Mouse (Mus musculus) lung, embryonic 14.5 days (tissue): ENCODE results near the gene Arnt2. TPM values are rescaled to one million over a fixed set of nuclear protein-coding genes. Genes with fewer than 3 reads are reported as not detected.

Experiments
- ATAC-seq: fragments of 200-750 bp; cut with Nextera tagmentation; 2 replicates; pipeline ENCODE4 v1.8.0; 2017; ENCODE audit warnings: mild to moderate bottlenecking, moderate TSS enrichment, moderate library complexity; ENCODE audit not compliant: insufficient read depth
- DNase-seq: peaks from one replicate; pipeline ENCODE4 v3.0.0-alpha.2; 2015
- H3K27ac ChIP-seq: fragments of 300-500 bp; sonication (generic); 2 replicates; pipeline ENCODE4 v1.5.1; 2014; ENCODE audit warnings: low read depth, mild to moderate bottlenecking, moderate library complexity
- H3K27me3 ChIP-seq: fragments of 300-500 bp; sonication (generic); 2 replicates; pipeline ENCODE4 v1.6.1; 2014; ENCODE audit warnings: low read length, control low read depth; ENCODE audit not compliant: insufficient read depth
- H3K36me3 ChIP-seq: fragments of 300-500 bp; sonication (generic); 2 replicates; pipeline ENCODE4 v1.6.1; 2014; ENCODE audit warnings: control low read depth; ENCODE audit not compliant: insufficient read depth
- H3K4me1 ChIP-seq: fragments of 300-500 bp; sonication (generic); 2 replicates; pipeline ENCODE4 v1.6.1; 2014; ENCODE audit warnings: antibody characterized with exemption, control low read depth; ENCODE audit not compliant: insufficient read depth
- H3K4me2 ChIP-seq: fragments of 300-500 bp; sonication (generic); 2 replicates; pipeline ENCODE4 v1.6.1; 2014; ENCODE audit warnings: mild to moderate bottlenecking
- H3K4me3 ChIP-seq: fragments of 300-500 bp; sonication (generic); 2 replicates; pipeline ENCODE4 v1.5.1; 2014; ENCODE audit warnings: low read depth, low read length
- H3K9ac ChIP-seq: fragments of 300-500 bp; sonication (generic); 2 replicates; pipeline ENCODE4 v1.6.1; 2014
- H3K9me3 ChIP-seq: fragments of 300-500 bp; sonication (generic); 2 replicates; pipeline ENCODE4 v1.6.1; 2016; ENCODE audit warnings: low read depth, low read length, control low read depth
- CTCF ChIP-seq: IDR thresholded peaks from 2 replicates; pipeline ENCODE4 v1.5.1; 2016; ENCODE audit warnings: antibody characterized with exemption, low read depth
- WGBS: fragments of 180-500 bp; shearing (Covaris S2); extraction: QIAGEN DNeasy Blood & Tissue Kit; methylation state at CpG from one replicate; pipeline ENCODE4 v1.1.7; 2014; 5-methylcytosine and 5-hydroxymethylcytosine counted together
- polyA plus RNA-seq: library from polyadenylated mRNA; unstranded; fragments of >200 nt; fragmentation: Nextera tagmentation; extraction: Ambion mirVana; gene quantifications from 2 replicates; pipeline ENCODE4 v1.2.1, GENCODE M21; 2014

Gene Arnt2
- polyA plus RNA-seq, 1 experiment from 2014 or later = 14.4 TPM

DNA sequence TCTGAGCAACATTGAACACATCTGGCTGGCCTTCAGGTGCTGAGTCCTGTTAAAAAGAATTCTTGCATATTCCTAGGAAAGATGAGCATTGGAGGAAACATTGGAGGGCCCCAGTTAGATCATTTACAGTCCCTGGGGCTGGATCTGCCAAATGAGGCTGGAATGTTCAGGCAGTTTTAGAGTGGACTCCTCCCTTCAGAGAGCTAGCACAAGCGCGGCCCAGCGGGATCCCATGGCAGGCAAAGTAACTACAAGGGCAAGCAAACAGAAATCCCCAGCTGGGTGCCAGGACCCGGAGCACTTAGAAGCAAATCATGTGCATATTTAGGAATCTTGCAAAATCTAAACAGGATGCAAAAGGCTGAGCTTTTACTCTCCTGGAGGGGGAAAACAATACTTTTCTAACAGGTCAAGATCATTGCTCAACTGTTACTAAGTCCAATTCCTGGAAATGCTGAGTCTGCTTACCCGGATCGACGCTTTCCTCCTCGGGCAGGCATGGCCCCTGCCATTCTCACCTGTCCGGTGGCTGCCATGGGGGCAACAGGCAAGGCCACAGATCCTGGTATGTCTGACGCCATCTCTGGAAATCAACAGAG is 48.8 kb downstream of the Arnt2 start:
- no peak for ATAC-seq
- Histone ChIP-seq H3K4me2 (no peak overlapping the region), H3K9ac (no peak overlapping the region), H3K9me3 (no peaks in the 10 kb centered on the region), H3K4me1 (no peaks in the 10 kb centered on the region), H3K27ac (no peak overlapping the region), H3K36me3 (peaks cover 5% of the 10 kb centered on the region), H3K4me3 (no peak overlapping the region), H3K27me3 (no peaks in the 10 kb centered on the region)
- 74% methylated on average over 10 of the region's 10 CpGs for WGBS
- DNase-seq = no peak
- no peak for TF ChIP-seq CTCF

DNA sequence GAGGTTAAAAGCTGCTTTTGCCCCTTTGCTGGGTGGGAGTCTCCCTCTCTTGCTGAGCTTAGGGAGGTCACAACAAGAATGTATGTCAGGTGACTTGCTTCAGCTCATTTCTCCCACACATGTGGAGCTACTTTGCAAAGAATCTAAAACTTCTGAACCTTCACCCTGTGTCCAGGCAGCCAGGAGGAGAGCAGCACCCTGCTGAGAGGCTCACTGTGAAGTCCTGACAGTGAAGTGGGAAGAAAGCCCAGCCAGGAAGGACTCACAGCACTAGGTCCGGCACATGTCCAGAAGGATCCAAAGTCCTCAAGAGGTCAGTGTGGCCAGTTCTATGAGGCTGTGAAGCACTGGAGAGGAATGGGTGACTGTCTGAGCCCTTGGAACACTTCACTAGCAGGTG is 51.5 kb downstream of the Arnt2 start:
- ATAC-seq = no peak
- Histone ChIP-seq H3K4me1 (no peaks in the 10 kb centered on the region), H3K36me3 (peaks cover 5% of the 10 kb centered on the region), H3K27me3 (no peaks in the 10 kb centered on the region), H3K9me3 (no peaks in the 10 kb centered on the region), H3K4me3 (no peak overlapping the region), H3K27ac (no peak overlapping the region), H3K9ac (no peak overlapping the region), H3K4me2 (no peak overlapping the region)
- 68% methylated on average over 1 of the region's 1 CpGs for WGBS
- no peak for TF ChIP-seq CTCF
- DNase-seq = no peak

DNA sequence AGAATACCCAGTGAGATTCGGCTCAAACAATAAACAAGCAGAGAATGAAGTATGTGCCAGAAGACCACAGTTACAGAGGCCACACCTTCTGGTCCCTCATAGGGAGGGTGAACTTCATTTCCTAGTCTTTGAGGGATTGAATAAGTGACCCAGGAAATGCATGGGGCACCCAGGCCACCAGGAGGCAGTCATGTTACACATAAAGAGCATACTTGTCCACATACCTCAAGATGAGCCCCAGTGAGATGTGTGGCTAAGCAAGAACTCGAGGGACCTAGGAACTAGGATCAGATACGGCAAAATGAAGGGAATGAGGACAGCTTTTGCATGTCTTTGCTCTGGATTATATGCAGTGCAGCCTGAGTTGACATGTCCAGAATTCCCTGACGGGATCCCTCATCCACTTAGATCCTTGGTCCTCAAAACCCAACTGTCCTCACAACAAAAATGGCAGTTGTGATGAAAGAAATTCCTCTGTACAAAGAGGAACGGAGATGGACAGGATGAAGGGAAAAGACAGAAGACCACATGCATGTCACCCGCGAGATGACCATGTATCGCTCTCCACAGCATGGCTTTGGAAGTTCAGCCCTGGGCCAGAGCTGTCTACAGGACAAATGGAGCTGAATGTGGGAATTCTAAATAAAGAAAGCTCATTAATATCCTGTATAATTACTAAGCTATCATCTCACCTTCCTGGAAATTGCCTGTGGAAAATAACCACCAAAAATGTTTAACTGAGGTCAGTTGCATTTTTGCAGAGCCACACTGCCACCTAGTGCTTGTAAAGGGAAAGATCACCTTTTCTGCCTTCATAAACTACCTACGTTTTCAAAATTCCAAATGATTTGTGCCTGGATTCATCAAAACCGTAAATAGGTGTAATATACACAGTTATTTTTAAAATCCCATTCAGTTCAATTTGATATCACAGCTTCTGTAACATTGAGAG is 54.1 kb downstream of the Arnt2 start:
- no peaks in the 10 kb centered on the region for H3K9me3 ChIP-seq
- H3K9ac ChIP-seq = no peak overlapping the region
- 41% methylated on average over 10 of the region's 10 CpGs for WGBS
- peaks cover 5% of the 10 kb centered on the region for H3K36me3 ChIP-seq
- H3K27ac ChIP-seq = peak overlapping the region; percentile 21; the same call in 1 of the 2 replicates
- no peaks in the 10 kb centered on the region for H3K4me1 ChIP-seq
- H3K27me3 ChIP-seq = no peaks in the 10 kb centered on the region
- TF ChIP-seq CTCF = peak; percentile 81
- no peak overlapping the region for H3K4me3 ChIP-seq
- peak; percentile 71; the same call in 1 of the 2 replicates for ATAC-seq
- no peak overlapping the region for H3K4me2 ChIP-seq
- peak; percentile 87 for DNase-seq

DNA sequence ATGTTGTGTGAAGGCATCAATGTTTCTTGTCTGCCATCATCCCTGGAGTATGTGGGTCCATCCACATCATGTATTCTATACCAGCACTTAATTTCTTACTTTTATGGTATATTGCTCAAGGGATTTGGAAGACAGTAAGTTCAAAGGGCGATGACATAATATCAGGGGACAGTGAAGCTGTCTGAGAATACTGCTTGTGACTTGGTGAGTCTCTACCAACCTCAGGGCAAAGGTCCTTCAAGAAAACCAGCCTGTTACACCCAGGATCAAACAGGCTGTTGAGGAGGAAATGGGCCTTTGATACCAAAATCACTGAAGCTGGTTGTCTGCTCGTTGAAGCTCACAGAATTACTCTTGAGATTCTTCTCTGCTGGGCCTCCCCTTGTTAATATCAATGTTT is 55.1 kb downstream of the Arnt2 start:
- Histone ChIP-seq H3K27me3 (no peaks in the 10 kb centered on the region), H3K27ac (no peak overlapping the region), H3K9me3 (no peaks in the 10 kb centered on the region), H3K9ac (no peak overlapping the region), H3K4me2 (no peak overlapping the region), H3K4me3 (no peak overlapping the region), H3K4me1 (no peaks in the 10 kb centered on the region), H3K36me3 (no peaks in the 10 kb centered on the region; the same call in 1 of the 2 replicates)
- no peak for TF ChIP-seq CTCF
- WGBS = 80% methylated on average over 2 of the region's 2 CpGs
- ATAC-seq (no peak), DNase-seq (no peak)

DNA sequence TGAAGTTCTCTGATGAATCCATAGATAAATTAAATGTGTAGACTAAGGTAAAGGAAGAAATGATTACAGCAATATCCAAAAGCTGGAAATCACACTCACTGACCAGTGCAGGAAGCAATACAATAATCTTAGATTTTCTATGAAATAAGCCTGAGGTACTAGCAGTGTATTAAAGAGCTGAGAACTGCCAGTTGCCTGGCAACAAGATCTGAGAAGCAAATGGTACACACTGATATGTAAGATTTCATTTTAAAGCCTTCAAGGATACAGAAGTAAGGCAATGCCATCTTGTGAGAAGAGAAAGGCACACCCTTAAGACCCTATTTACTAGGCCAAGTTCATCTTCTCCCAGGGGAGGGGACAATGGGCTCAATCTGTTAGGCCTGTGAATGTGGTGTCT is 59.4 kb downstream of the Arnt2 start:
- DNase-seq = no peak
- H3K36me3 ChIP-seq = 0 out of 2 replicates have a peak, but pooled peaks cover 7% of the 10 kb centered on the region
- H3K4me3 ChIP-seq = no peak overlapping the region
- H3K4me1 ChIP-seq = no peaks in the 10 kb centered on the region
- H3K4me2 ChIP-seq = no peak overlapping the region
- H3K27ac ChIP-seq = no peak overlapping the region
- ATAC-seq = no peak
- no peak overlapping the region for H3K9ac ChIP-seq
- H3K27me3 ChIP-seq = no peaks in the 10 kb centered on the region
- no peaks in the 10 kb centered on the region for H3K9me3 ChIP-seq
- TF ChIP-seq CTCF = no peak

DNA sequence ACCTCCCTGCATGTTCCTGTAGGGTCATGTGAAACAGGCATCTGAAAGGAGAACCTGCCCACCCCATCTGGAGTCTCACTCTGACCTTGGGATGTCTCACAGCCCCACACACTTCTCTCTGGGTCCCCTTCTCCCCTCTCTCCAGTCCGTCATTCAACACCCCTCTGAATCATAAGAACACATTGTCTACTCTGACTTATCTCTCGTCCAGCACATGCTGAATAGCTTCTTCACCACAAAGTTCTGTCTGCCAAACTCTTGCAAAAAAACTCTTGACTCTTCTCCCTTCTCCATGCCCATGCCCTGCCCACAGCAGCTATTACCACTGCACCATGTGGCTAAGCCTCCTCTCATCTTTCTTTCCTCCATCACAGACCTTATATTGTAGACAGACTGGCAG is 60.0 kb downstream of the Arnt2 start:
- H3K9me3 ChIP-seq = no peaks in the 10 kb centered on the region
- no peak overlapping the region for H3K27ac ChIP-seq
- ATAC-seq = no peak
- H3K9ac ChIP-seq = no peak overlapping the region
- H3K27me3 ChIP-seq = no peaks in the 10 kb centered on the region
- no peaks in the 10 kb centered on the region for H3K4me1 ChIP-seq
- no peak overlapping the region for H3K4me3 ChIP-seq
- H3K36me3 ChIP-seq = 0 out of 2 replicates have a peak, but pooled peaks cover 8% of the 10 kb centered on the region
- DNase-seq = no peak
- 47% methylated on average over 2 of the region's 2 CpGs for WGBS
- no peak overlapping the region for H3K4me2 ChIP-seq
- TF ChIP-seq CTCF = no peak

DNA sequence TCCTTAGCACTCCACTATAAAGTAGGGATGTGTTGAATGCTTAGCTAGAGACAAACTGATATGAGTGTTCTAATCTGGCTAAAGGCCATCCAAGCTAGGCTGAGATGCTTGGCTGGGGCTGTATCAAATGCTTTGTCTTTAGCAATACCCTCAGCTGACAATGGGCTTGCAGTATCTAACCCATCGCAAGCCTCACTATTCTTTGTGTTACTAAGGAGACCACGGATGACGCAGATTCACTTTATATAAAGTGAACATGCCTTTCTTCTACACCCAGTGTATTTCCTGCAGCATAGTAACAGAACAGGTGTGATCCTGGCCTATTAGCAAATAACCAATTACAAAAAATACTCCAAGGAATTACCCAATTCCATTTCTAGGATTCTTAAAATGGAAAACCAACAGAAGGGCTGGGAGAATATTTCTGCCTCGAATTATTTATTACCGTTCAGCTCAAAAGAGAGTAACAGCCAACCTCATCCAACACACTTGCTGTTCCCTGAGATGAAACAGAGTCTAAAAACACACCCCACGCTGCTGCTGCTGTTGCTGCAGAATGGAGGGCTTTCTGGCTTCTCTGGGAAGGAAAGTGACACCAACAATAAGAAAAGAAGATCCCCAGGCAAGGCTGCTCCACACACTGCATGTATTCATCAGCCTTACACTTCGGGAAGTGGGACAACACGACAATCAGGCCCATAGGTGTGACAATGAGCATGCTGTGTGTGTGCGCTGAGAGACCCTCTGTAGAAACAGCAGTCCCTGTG is 61.6 kb downstream of the Arnt2 start:
- 89% methylated on average over 9 of the region's 9 CpGs for WGBS
- H3K4me1 ChIP-seq = no peaks in the 10 kb centered on the region
- ATAC-seq (no peak), DNase-seq (no peak)
- H3K9me3 ChIP-seq = no peaks in the 10 kb centered on the region
- H3K4me3 ChIP-seq = no peak overlapping the region
- no peak overlapping the region for H3K9ac ChIP-seq
- H3K4me2 ChIP-seq = no peak overlapping the region
- H3K27me3 ChIP-seq = no peaks in the 10 kb centered on the region
- no peak for TF ChIP-seq CTCF
- H3K27ac ChIP-seq = no peak overlapping the region
- H3K36me3 ChIP-seq = peaks cover 17% of the 10 kb centered on the region
